Mouse (Mus musculus): Measurements from ENCODE around the gene Kif16b. TPM values are rescaled to one million over a fixed set of nuclear protein-coding genes. Genes with fewer than 3 reads are reported as not detected.

The Kif16b gene
- total and polyA plus RNA-seq, 3 experiments, result 3.9 to 17.6 (median 17.2) TPM

- Histone ChIP-seq H3K36me3 (replicated peaks) (peaks cover 12% of the 10 kb centered on the region), H3K4me3 (ENCODE audit: low read depth, low read length) (no peak overlapping the region), H3K27me3 (ENCODE audit: insufficient read depth, low read length) (no peaks in the 10 kb centered on the region), H3K9me3 (replicated peaks) (no peaks in the 10 kb centered on the region), H3K4me1 (ENCODE audit: insufficient read depth, low read depth, low read length) (no peaks in the 10 kb centered on the region)
- ATAC-seq (ENCODE audit: extremely low read depth, insufficient number of reproducible peaks, low FRiP score, poor library complexity, severe bottlenecking), result no peak
- no peak for TF ChIP-seq TAL1 (conservative IDR thresholded peaks at IDR 0.05; ENCODE audit: low read depth, low read length)
- TF ChIP-seq POLR2AphosphoS5 (IDR thresholded peaks at IDR 0.05; ENCODE audit: insufficient replicate concordance, low read depth, low read length), result no peak
- no peak for TF ChIP-seq GATA1 (IDR thresholded peaks at IDR 0.05; ENCODE audit: borderline replicate concordance, low read length)
- TF ChIP-seq GATA2 (IDR thresholded peaks at IDR 0.05; ENCODE audit: borderline replicate concordance, low read depth, low read length), result no peak
- no peak for TF ChIP-seq CTCF (IDR thresholded peaks at IDR 0.05; ENCODE audit: low read depth, low read length)
- DNase-seq (ENCODE audit: low spot score), result no peak
These were observed 16.9 kb downstream of the Kif16b start for GRCm38 (mm10) chr2:142884456-142884855.

- peaks cover 12% of the 10 kb centered on the region for H3K36me3 ChIP-seq (replicated peaks)
- DNase-seq (ENCODE audit: low spot score), result no peak
- TF ChIP-seq GATA2 (IDR thresholded peaks at IDR 0.05; ENCODE audit: borderline replicate concordance, low read depth, low read length) (no peak), POLR2AphosphoS5 (IDR thresholded peaks at IDR 0.05; ENCODE audit: insufficient replicate concordance, low read depth, low read length) (no peak), TAL1 (conservative IDR thresholded peaks at IDR 0.05; ENCODE audit: low read depth, low read length) (no peak), CTCF (IDR thresholded peaks at IDR 0.05; ENCODE audit: low read depth, low read length) (no peak), GATA1 (IDR thresholded peaks at IDR 0.05; ENCODE audit: borderline replicate concordance, low read length) (no peak)
- H3K4me1 ChIP-seq (ENCODE audit: insufficient read depth, low read depth, low read length), result no peaks in the 10 kb centered on the region
- no peaks in the 10 kb centered on the region for H3K27me3 ChIP-seq (ENCODE audit: insufficient read depth, low read length)
- H3K9me3 ChIP-seq (replicated peaks), result no peaks in the 10 kb centered on the region
- no peak overlapping the region for H3K4me3 ChIP-seq (ENCODE audit: low read depth, low read length)
- ATAC-seq (ENCODE audit: extremely low read depth, insufficient number of reproducible peaks, low FRiP score, poor library complexity, severe bottlenecking), result no peak
These were observed 17.7 kb downstream of the Kif16b start for GRCm38 (mm10) chr2:142883625-142883994.

- H3K4me1 ChIP-seq (ENCODE audit: insufficient read depth, low read depth, low read length), result no peaks in the 10 kb centered on the region
- TF ChIP-seq TAL1 (conservative IDR thresholded peaks at IDR 0.05; ENCODE audit: low read depth, low read length) (no peak), CTCF (IDR thresholded peaks at IDR 0.05; ENCODE audit: low read depth, low read length) (no peak), POLR2AphosphoS5 (IDR thresholded peaks at IDR 0.05; ENCODE audit: insufficient replicate concordance, low read depth, low read length) (no peak)
These were observed 18.3 kb downstream of the Kif16b start for GRCm38 (mm10) chr2:142882871-142883624.

GRCm38 (mm10) chr2:142882466-142882865 lies 18.9 kb downstream of the Kif16b start:
- no peak for TF ChIP-seq TAL1 (conservative IDR thresholded peaks at IDR 0.05; ENCODE audit: low read depth, low read length)
- no peak for TF ChIP-seq CTCF (IDR thresholded peaks at IDR 0.05; ENCODE audit: low read depth, low read length)
- no peak for TF ChIP-seq POLR2AphosphoS5 (IDR thresholded peaks at IDR 0.05; ENCODE audit: insufficient replicate concordance, low read depth, low read length)
- no peak for TF ChIP-seq GATA2 (IDR thresholded peaks at IDR 0.05; ENCODE audit: borderline replicate concordance, low read depth, low read length)
- TF ChIP-seq GATA1 (IDR thresholded peaks at IDR 0.05; ENCODE audit: borderline replicate concordance, low read length), result no peak
- DNase-seq (ENCODE audit: low spot score), result no peak
- H3K4me1 ChIP-seq (ENCODE audit: insufficient read depth, low read depth, low read length), result no peaks in the 10 kb centered on the region
- H3K4me3 ChIP-seq (ENCODE audit: low read depth, low read length), result no peak overlapping the region
- no peak for ATAC-seq (ENCODE audit: extremely low read depth, insufficient number of reproducible peaks, low FRiP score, poor library complexity, severe bottlenecking)
- H3K27me3 ChIP-seq (ENCODE audit: insufficient read depth, low read length), result no peaks in the 10 kb centered on the region
- no peaks in the 10 kb centered on the region for H3K9me3 ChIP-seq (replicated peaks)
- H3K36me3 ChIP-seq (replicated peaks), result peaks cover 10% of the 10 kb centered on the region

More at GRCm38 (mm10) chr2:142882871-142883624, 18.3 kb downstream of the Kif16b start:
- DNase-seq (ENCODE audit: low spot score) (no peak), ATAC-seq (ENCODE audit: extremely low read depth, insufficient number of reproducible peaks, low FRiP score, poor library complexity, severe bottlenecking) (no peak)
- Histone ChIP-seq H3K4me3 (ENCODE audit: low read depth, low read length) (no peak overlapping the region), H3K9me3 (replicated peaks) (no peaks in the 10 kb centered on the region), H3K27me3 (ENCODE audit: insufficient read depth, low read length) (no peaks in the 10 kb centered on the region), H3K36me3 (replicated peaks) (peaks cover 10% of the 10 kb centered on the region)

GRCm38 (mm10) chr2:142881177-142881576 lies 20.2 kb downstream of the Kif16b start:
- Histone ChIP-seq H3K27me3 (ENCODE audit: insufficient read depth, low read length) (no peaks in the 10 kb centered on the region), H3K9me3 (replicated peaks) (no peaks in the 10 kb centered on the region), H3K36me3 (replicated peaks) (peaks cover 10% of the 10 kb centered on the region), H3K4me3 (ENCODE audit: low read depth, low read length) (no peak overlapping the region), H3K4me1 (ENCODE audit: insufficient read depth, low read depth, low read length) (no peaks in the 10 kb centered on the region)
- DNase-seq (ENCODE audit: low spot score), result no peak
- TF ChIP-seq TAL1 (conservative IDR thresholded peaks at IDR 0.05; ENCODE audit: low read depth, low read length), result no peak
- TF ChIP-seq CTCF (IDR thresholded peaks at IDR 0.05; ENCODE audit: low read depth, low read length), result no peak
- no peak for TF ChIP-seq POLR2AphosphoS5 (IDR thresholded peaks at IDR 0.05; ENCODE audit: insufficient replicate concordance, low read depth, low read length)
- ATAC-seq (ENCODE audit: extremely low read depth, insufficient number of reproducible peaks, low FRiP score, poor library complexity, severe bottlenecking), result no peak

DNA sequence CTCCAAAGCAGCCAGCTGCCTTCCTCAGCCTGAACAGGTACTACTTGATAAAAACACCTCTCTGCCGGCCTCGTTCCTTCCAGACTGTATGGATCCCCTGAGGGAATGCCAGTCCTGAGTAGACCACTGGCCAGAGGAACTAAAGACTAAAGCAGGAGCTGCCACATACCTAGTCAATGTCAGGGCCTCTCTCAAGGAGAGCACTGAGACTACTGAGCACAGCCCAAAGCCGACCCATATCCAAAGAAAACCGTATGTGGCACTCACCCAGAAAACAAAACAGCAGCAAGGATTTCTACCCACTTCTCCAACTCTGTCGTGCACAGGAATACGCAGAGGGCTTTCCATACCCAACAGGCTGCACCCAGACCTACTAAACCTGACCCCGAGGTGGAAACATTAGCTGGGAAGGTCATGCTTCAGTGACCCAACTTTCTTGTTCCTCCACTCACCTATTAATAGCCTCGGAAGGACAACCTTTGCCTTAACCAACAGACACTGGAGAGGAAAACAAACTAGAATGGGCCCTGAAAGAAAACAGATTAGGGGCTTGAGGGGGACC lies 22.0 kb downstream of the Kif16b start:
- TF ChIP-seq POLR2AphosphoS5 (IDR thresholded peaks at IDR 0.05; ENCODE audit: insufficient replicate concordance, low read depth, low read length), result no peak
- TF ChIP-seq TAL1 (conservative IDR thresholded peaks at IDR 0.05; ENCODE audit: low read depth, low read length), result no peak
- no peak for TF ChIP-seq CTCF (IDR thresholded peaks at IDR 0.05; ENCODE audit: low read depth, low read length)
- no peak for TF ChIP-seq GATA1 (IDR thresholded peaks at IDR 0.05; ENCODE audit: borderline replicate concordance, low read length)
- no peak for TF ChIP-seq GATA2 (IDR thresholded peaks at IDR 0.05; ENCODE audit: borderline replicate concordance, low read depth, low read length)
- no peak for DNase-seq (ENCODE audit: low spot score)
- H3K36me3 ChIP-seq (replicated peaks), result peaks cover 10% of the 10 kb centered on the region

More for the DNA sequence above, 22.0 kb downstream of the Kif16b start:
- Histone ChIP-seq H3K9me3 (replicated peaks) (no peaks in the 10 kb centered on the region), H3K4me3 (ENCODE audit: low read depth, low read length) (no peak overlapping the region), H3K4me1 (ENCODE audit: insufficient read depth, low read depth, low read length) (no peaks in the 10 kb centered on the region), H3K27me3 (ENCODE audit: insufficient read depth, low read length) (no peaks in the 10 kb centered on the region)
- no peak for ATAC-seq (ENCODE audit: extremely low read depth, insufficient number of reproducible peaks, low FRiP score, poor library complexity, severe bottlenecking)

Measured in G1E (cell line).